In the genomic region with DNA sequence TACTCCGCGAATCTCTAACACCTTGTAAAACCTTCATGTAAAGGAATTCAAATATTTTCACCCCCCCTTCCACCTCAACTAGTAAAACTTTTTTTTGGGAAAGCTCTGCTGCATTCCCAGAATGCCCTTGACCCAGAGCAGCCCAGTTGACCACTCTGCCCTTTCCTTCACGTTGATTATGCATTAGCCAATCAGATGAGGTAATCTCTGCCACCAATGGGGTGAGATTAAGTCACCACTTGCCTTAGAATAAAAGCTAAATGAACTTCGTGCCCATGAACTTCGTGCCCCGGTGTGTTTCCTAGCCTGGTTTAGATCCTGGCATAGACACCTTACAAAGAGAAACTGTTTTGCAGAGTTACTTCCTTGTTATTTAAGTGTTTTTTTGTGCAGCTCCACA, we compare ENCODE assay signal across 8 mouse cellular contexts. TPM values are rescaled to one million over a fixed set of nuclear protein-coding genes. Genes with fewer than 3 reads are reported as not detected.
DNase-seq lines count a peak whose midpoint lies in the region; TF ChIP-seq lines count a peak whose summit lies in the region.

No protein-coding gene starts in this region.

- intact Hi-C loops in left cerebral cortex, adult 2 months (cut with DNase I), result loop anchor here (5.0 kb wide), 1 partner anchor 77 kb away; no protein-coding TSS in a partner anchor
- intact Hi-C loops in left cerebral cortex, postnatal 4 days (cut with DNase I), result no loop called here

- TF ChIP-seq CTCF in left cerebral cortex, adult 2 months (IDR thresholded peaks at IDR 0.05), result no peak

- peak overlapping the region; percentile 96 for H3K27ac ChIP-seq in left cerebral cortex, adult 2 months
- peak overlapping the region; percentile 94 for H3K27ac ChIP-seq in forebrain, embryonic 10.5 days

- H3K4me3 ChIP-seq in left cerebral cortex, adult 2 months, result peak overlapping the region; percentile 88
- H3K4me3 ChIP-seq in forebrain, embryonic 10.5 days, result peak overlapping the region; percentile 69

- no peaks in the 10 kb centered on the region; the same call in 1 of the 2 replicates for H3K9me3 ChIP-seq in forebrain, embryonic 10.5 days

- no peaks in the 10 kb centered on the region for H3K27me3 ChIP-seq in forebrain, embryonic 10.5 days (ENCODE audit: poor library complexity, severe bottlenecking)

- H3K36me3 ChIP-seq in forebrain, embryonic 10.5 days (replicated peaks), result peaks cover 16% of the 10 kb centered on the region

- H3K4me1 ChIP-seq in forebrain, embryonic 10.5 days, result peaks cover 23% of the 10 kb centered on the region

- WGBS in forebrain, embryonic 10.5 days, result 49% methylated on average over 6 of the region's 6 CpGs

- DNase-seq in left cerebral cortex, adult 2 months (ENCODE audit: extremely low spot score in 1 of 2, low spot score in 2 of 2), result no peak
- no peak for DNase-seq in left cerebral cortex, postnatal 4 days
- DNase-seq in forebrain, embryonic 10.5 days (ENCODE audit: extremely low spot score, low spot score), result no peak
- peak; percentile 48 for DNase-seq in kidney, adult 18-20 months
- peak; percentile 66 for DNase-seq in lung, postnatal 25 days (ENCODE audit: low spot score)
- DNase-seq in yolk sac, embryonic 10.5 days (ENCODE audit: low spot score), result no peak
- no peak for DNase-seq in layer of hippocampus, adult 9-11 months
- no peak for DNase-seq in layer of hippocampus, adult 9-10 months (ENCODE audit: low spot score)

RNA-seq across cellular contexts. Expression of a gene that starts 20.6 kb away (rescaled TPM):
- total RNA-seq in left cerebral cortex, adult 2 months (2021), result not detected
- total RNA-seq in left cerebral cortex, postnatal 4 days (2021), result not detected
- not detected in 2 replicates for polyA plus RNA-seq in forebrain, embryonic 10.5 days (2016; fragmentation: Nextera tagmentation; extraction: Ambion mirVana)

RNA-seq across cellular contexts. Expression of a gene that starts 31.5 kb away (rescaled TPM):
- total RNA-seq in left cerebral cortex, adult 2 months (2021), result 100 to 1,000 TPM; 294 to 318 TPM
- 100 to 1,000 TPM; 568 to 579 TPM for total RNA-seq in left cerebral cortex, postnatal 4 days (2021)
- polyA plus RNA-seq in forebrain, embryonic 10.5 days (2016; fragmentation: Nextera tagmentation; extraction: Ambion mirVana), result 567 and 573 TPM in 2 replicates

RNA-seq across cellular contexts. Expression of a gene that starts 41.4 kb away (rescaled TPM):
- total RNA-seq in left cerebral cortex, adult 2 months (2021), result not detected
- not detected for total RNA-seq in left cerebral cortex, postnatal 4 days (2021)
- not detected in 2 replicates for polyA plus RNA-seq in forebrain, embryonic 10.5 days (2016; fragmentation: Nextera tagmentation; extraction: Ambion mirVana)

Comparison
In these comparisons a context has a peak if more than half of its experiments do, and no peak if none do; other contexts are left out.
1. DNase-seq: peak in kidney, adult 18-20 months (single experiment) and lung, postnatal 25 days (single experiment); none in left cerebral cortex, adult 2 months (0 of 2), left cerebral cortex, postnatal 4 days (single experiment), forebrain, embryonic 10.5 days (single experiment), yolk sac, embryonic 10.5 days (single experiment), layer of hippocampus, adult 9-11 months (single experiment) and layer of hippocampus, adult 9-10 months (single experiment).